Mouse (Mus musculus): Measurements from ENCODE around the gene Hdac9.

- no peak for TF ChIP-seq POLR2A (IDR thresholded peaks at IDR 0.05; ENCODE audit: borderline replicate concordance, control insufficient read depth, low read depth, low read length)
- no peak for TF ChIP-seq CTCF (IDR thresholded peaks at IDR 0.05; ENCODE audit: control insufficient read depth, insufficient read depth, low read length)
Observed at GRCm38 (mm10) chr12:34528201-34529164, 388.4 kb downstream of the Hdac9 start.
